Mouse (Mus musculus) liver, embryonic 16.5 days (tissue): ENCODE measurements around the gene Gm45902. TPM values are rescaled to one million over a fixed set of nuclear protein-coding genes. Genes with fewer than 3 reads are reported as not detected.

Experiments
- ATAC-seq: fragments of 200-750 bp; cut with Nextera tagmentation; 2 replicates; pipeline ENCODE4 v1.8.0; 2017; ENCODE audit warnings: low read depth, mild to moderate bottlenecking, moderate number of reproducible peaks, moderate library complexity
- H3K27ac ChIP-seq: fragments of 300-500 bp; sonication (generic); 2 replicates; pipeline ENCODE4 v1.5.1; 2014; ENCODE audit warnings: mild to moderate bottlenecking, low read length
- H3K27me3 ChIP-seq: fragments of 300-500 bp; sonication (generic); 2 replicates; pipeline ENCODE4 v1.6.1; 2014; ENCODE audit warnings: low read depth, low read length, mixed read lengths; ENCODE audit not compliant: control insufficient read depth, insufficient read depth
- H3K36me3 ChIP-seq: fragments of 300-500 bp; sonication (generic); 2 replicates; pipeline ENCODE4 v1.6.1; 2014; ENCODE audit warnings: mild to moderate bottlenecking; ENCODE audit not compliant: control insufficient read depth, insufficient read depth
- H3K4me1 ChIP-seq: fragments of 300-500 bp; sonication (generic); 2 replicates; pipeline ENCODE4 v1.6.1; 2014; ENCODE audit warnings: low read depth, low read length, mixed read lengths; ENCODE audit not compliant: control insufficient read depth
- H3K4me2 ChIP-seq: fragments of 300-500 bp; sonication (generic); 2 replicates; pipeline ENCODE4 v1.6.1; 2014; ENCODE audit warnings: low read depth, low read length, mixed read lengths
- H3K4me3 ChIP-seq: fragments of 300-500 bp; sonication (generic); 2 replicates; pipeline ENCODE4 v1.5.1; 2014; ENCODE audit warnings: low read depth, mild to moderate bottlenecking, low read length
- H3K9ac ChIP-seq: fragments of 300-500 bp; sonication (generic); 2 replicates; pipeline ENCODE4 v1.6.1; 2014; ENCODE audit warnings: low read depth, low read length
- H3K9me3 ChIP-seq: fragments of 300-500 bp; sonication (generic); replicated peaks from 2 replicates; pipeline ENCODE4 v1.6.1; 2016; ENCODE audit warnings: low read length; ENCODE audit not compliant: control insufficient read depth
- WGBS: fragments of 180-500 bp; shearing (Covaris S2); extraction: QIAGEN DNeasy Blood & Tissue Kit; methylation state at CpG from one replicate; pipeline ENCODE4 v1.1.7; 2014; ENCODE audit not compliant: insufficient replicate concordance; 5-methylcytosine and 5-hydroxymethylcytosine counted together
- polyA plus RNA-seq: library from polyadenylated mRNA; unstranded; fragments of >200 nt; fragmentation: Nextera tagmentation; extraction: Ambion mirVana; gene quantifications from 2 replicates; pipeline ENCODE4 v1.2.1, GENCODE M21; 2015

The Gm45902 gene
- polyA plus RNA-seq, 1 experiment from 2014 or later, result 1.4 TPM

GRCm38 (mm10) chr2:3499543-3499942, 13.0 kb downstream of the Gm45902 start:
- H3K4me2 ChIP-seq, result no peak overlapping the region
- ATAC-seq, result peak; percentile 51; the same call in 1 of the 2 replicates
- no peak overlapping the region for H3K4me3 ChIP-seq
- H3K27me3 ChIP-seq, result no peaks in the 10 kb centered on the region
- no peaks in the 10 kb centered on the region; the same call in 1 of the 2 replicates for H3K4me1 ChIP-seq
- H3K9me3 ChIP-seq, result no peaks in the 10 kb centered on the region
- 0 out of 2 replicates have a peak overlapping the region, but pooled peaks have one; percentile 24 for H3K27ac ChIP-seq
- no peak overlapping the region for H3K9ac ChIP-seq
- H3K36me3 ChIP-seq, result peaks cover 29% of the 10 kb centered on the region
- 47% methylated on average over 6 of the region's 6 CpGs for WGBS

- WGBS, result 46% methylated on average over 3 of the region's 3 CpGs
Observed at GRCm38 (mm10) chr2:3493833-3494409, 18.7 kb downstream of the Gm45902 start.

GRCm38 (mm10) chr2:3489816-3490215, 22.8 kb downstream of the Gm45902 start:
- ATAC-seq, result no peak
- Histone ChIP-seq H3K9me3 (no peaks in the 10 kb centered on the region), H3K27ac (no peak overlapping the region), H3K4me3 (no peak overlapping the region), H3K36me3 (peaks cover 39% of the 10 kb centered on the region), H3K4me1 (no peaks in the 10 kb centered on the region; the same call in 1 of the 2 replicates), H3K27me3 (no peaks in the 10 kb centered on the region), H3K9ac (no peak overlapping the region), H3K4me2 (no peak overlapping the region)
- 78% methylated on average over 3 of the region's 3 CpGs for WGBS

More at GRCm38 (mm10) chr2:3493833-3494409, 18.7 kb downstream of the Gm45902 start:
- ATAC-seq, result peak; percentile 72
- no peaks in the 10 kb centered on the region for H3K27me3 ChIP-seq
- no peak overlapping the region for H3K4me2 ChIP-seq
- 0 out of 2 replicates have a peak overlapping the region, but pooled peaks have one; percentile 16 for H3K27ac ChIP-seq
- no peak overlapping the region for H3K4me3 ChIP-seq
- no peaks in the 10 kb centered on the region; the same call in 1 of the 2 replicates for H3K4me1 ChIP-seq
- no peak overlapping the region for H3K9ac ChIP-seq
- H3K36me3 ChIP-seq, result peaks cover 53% of the 10 kb centered on the region
- H3K9me3 ChIP-seq, result no peaks in the 10 kb centered on the region

- H3K9ac ChIP-seq, result no peak overlapping the region
- no peak overlapping the region for H3K27ac ChIP-seq
- peak; percentile 53; the same call in 1 of the 2 replicates for ATAC-seq
- H3K9me3 ChIP-seq, result no peaks in the 10 kb centered on the region
- 30% methylated on average over 3 of the region's 3 CpGs for WGBS
- no peaks in the 10 kb centered on the region for H3K27me3 ChIP-seq
- no peak overlapping the region for H3K4me3 ChIP-seq
- H3K36me3 ChIP-seq, result no peaks in the 10 kb centered on the region
- H3K4me1 ChIP-seq, result peaks cover 7% of the 10 kb centered on the region
- no peak overlapping the region for H3K4me2 ChIP-seq
Observed at GRCm38 (mm10) chr2:3480239-3480638, 32.4 kb downstream of the Gm45902 start.

- no peak for ATAC-seq
- no peaks in the 10 kb centered on the region for H3K27me3 ChIP-seq
- H3K9ac ChIP-seq, result peak overlapping the region; percentile 8; the same call in 1 of the 2 replicates
- H3K36me3 ChIP-seq, result no peaks in the 10 kb centered on the region
- peak overlapping the region; percentile 86 for H3K4me3 ChIP-seq
- H3K4me1 ChIP-seq, result peaks cover 13% of the 10 kb centered on the region
- peak overlapping the region; percentile 73 for H3K4me2 ChIP-seq
- no peak overlapping the region for H3K27ac ChIP-seq
- 62% methylated on average over 3 of the region's 3 CpGs for WGBS
- no peaks in the 10 kb centered on the region for H3K9me3 ChIP-seq
Observed at GRCm38 (mm10) chr2:3475746-3476251, 36.8 kb downstream of the Gm45902 start.

- Histone ChIP-seq H3K27ac (peak within 1 kb of the TSS; percentile 91), H3K4me3 (peak within 1 kb of the TSS; percentile 86), H3K27me3 (no peaks in the 10 kb centered on the region), H3K9me3 (no peaks in the 10 kb centered on the region), H3K4me1 (peaks cover 13% of the 10 kb centered on the region), H3K4me2 (peak within 1 kb of the TSS; percentile 73), H3K36me3 (peaks cover 4% of the 10 kb centered on the region; the same call in 1 of the 2 replicates), H3K9ac (peak within 1 kb of the TSS; percentile 83)
- ATAC-seq, result peak; percentile 98
- WGBS, result under 1% methylated on average over 42 of the region's 42 CpGs
Observed at GRCm38 (mm10) chr2:3474861-3475283, 37.7 kb downstream of the Gm45902 start, which contains the start of gene Suv39h2. Gene Suv39h2 (minus strand): TSS chr2:3475031.

- H3K4me2 ChIP-seq, result peak overlapping the region; percentile 73
- peak overlapping the region; percentile 86 for H3K4me3 ChIP-seq
- H3K9ac ChIP-seq, result peak overlapping the region; percentile 83
- H3K36me3 ChIP-seq, result peaks cover 4% of the 10 kb centered on the region; the same call in 1 of the 2 replicates
- under 1% methylated on average over 46 of the region's 46 CpGs for WGBS
- H3K9me3 ChIP-seq, result no peaks in the 10 kb centered on the region
- no peaks in the 10 kb centered on the region for H3K27me3 ChIP-seq
- H3K4me1 ChIP-seq, result peaks cover 13% of the 10 kb centered on the region
- peak; percentile 58 for ATAC-seq
- H3K27ac ChIP-seq, result peak overlapping the region; percentile 91
Observed at GRCm38 (mm10) chr2:3474361-3474805, 38.2 kb downstream of the Gm45902 start.

- Histone ChIP-seq H3K9me3 (no peaks in the 10 kb centered on the region), H3K36me3 (peaks cover 4% of the 10 kb centered on the region; the same call in 1 of the 2 replicates), H3K27me3 (no peaks in the 10 kb centered on the region), H3K27ac (peak overlapping the region; percentile 91), H3K4me3 (peak overlapping the region; percentile 86), H3K9ac (peak overlapping the region; percentile 83), H3K4me1 (peaks cover 13% of the 10 kb centered on the region), H3K4me2 (peak overlapping the region; percentile 73)
- ATAC-seq, result no peak
- 0% methylated on average over 12 of the region's 12 CpGs for WGBS
Observed at GRCm38 (mm10) chr2:3473891-3474290, 38.7 kb downstream of the Gm45902 start.

- Histone ChIP-seq H3K9me3 (no peaks in the 10 kb centered on the region), H3K4me1 (no peaks in the 10 kb centered on the region), H3K27me3 (no peaks in the 10 kb centered on the region), H3K27ac (no peak overlapping the region), H3K9ac (no peak overlapping the region), H3K4me2 (no peak overlapping the region), H3K36me3 (peaks cover 14% of the 10 kb centered on the region), H3K4me3 (no peak overlapping the region)
- no peak for ATAC-seq
- WGBS, result 89% methylated on average over 4 of the region's 4 CpGs
Observed at GRCm38 (mm10) chr2:3456590-3456989, 56.0 kb downstream of the Gm45902 start.
